Mouse (Mus musculus): ENCODE data around the gene Tmem30a.

DNA sequence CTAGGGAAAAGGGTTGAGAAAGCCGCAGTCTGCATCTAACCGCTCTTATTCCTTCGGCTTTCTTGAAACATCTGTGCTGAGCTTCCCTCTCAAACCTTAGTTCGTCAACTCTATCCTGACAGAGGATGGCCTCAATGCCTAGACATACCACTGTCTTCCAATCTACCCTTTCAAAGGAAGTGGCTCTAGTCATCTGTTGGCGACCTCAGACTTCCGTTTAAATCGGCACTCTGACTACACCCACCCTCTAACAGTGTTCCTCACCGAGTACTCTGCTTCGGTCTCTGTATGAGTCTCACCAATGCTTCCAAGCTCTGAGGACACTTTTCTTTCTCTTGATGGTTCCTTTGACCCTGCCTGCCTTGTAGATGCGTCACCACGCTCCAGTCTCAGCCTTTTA is 22.7 kb upstream of the Tmem30a start:
- TF ChIP-seq POLR2A (IDR thresholded peaks at IDR 0.05; ENCODE audit: borderline replicate concordance, insufficient read depth, low read length) (no peak), CTCF (IDR thresholded peaks at IDR 0.05; ENCODE audit: borderline replicate concordance, insufficient read depth, low read depth, low read length) (no peak)

Measured in cerebellum, adult 2 months (tissue).